Mouse (Mus musculus): Measurements from ENCODE around the gene Gm44965. TPM values are rescaled to one million over a fixed set of nuclear protein-coding genes. Genes with fewer than 3 reads are reported as not detected.

Gm44965 gene
- polyA plus RNA-seq, 1 experiment: 0.69 TPM

GRCm38 (mm10) chr6:48646309-48646690 lies 52.6 kb downstream of the Gm44965 start:
- H3K79me3 ChIP-seq (ENCODE audit: low read depth): peaks cover 1% of the 10 kb centered on the region
- no peak overlapping the region for H3ac ChIP-seq (ENCODE audit: control insufficient read depth, insufficient read length, low read depth)
- no peaks in the 10 kb centered on the region for H3K79me2 ChIP-seq (ENCODE audit: control insufficient read depth, insufficient read depth)
- peaks cover 7% of the 10 kb centered on the region for H3K27me3 ChIP-seq (ENCODE audit: control insufficient read depth, insufficient read depth, insufficient read length)
- TF ChIP-seq CEBPB (IDR thresholded peaks at IDR 0.05; ENCODE audit: low read depth): no peak
- H3K4me3 ChIP-seq (ENCODE audit: insufficient read depth, poor library complexity, severe bottlenecking): no peak overlapping the region
- H3K36me3 ChIP-seq (ENCODE audit: control insufficient read depth, insufficient read depth): no peaks in the 10 kb centered on the region

- no peaks in the 10 kb centered on the region for H3K36me3 ChIP-seq (ENCODE audit: control insufficient read depth, insufficient read depth)
- no peaks in the 10 kb centered on the region for H3K79me2 ChIP-seq (ENCODE audit: control insufficient read depth, insufficient read depth)
- TF ChIP-seq MYOG (IDR thresholded peaks at IDR 0.05; ENCODE audit: control insufficient read depth, extremely low read depth, insufficient read length) (no peak), CEBPB (IDR thresholded peaks at IDR 0.05; ENCODE audit: low read depth) (no peak), USF1 (IDR thresholded peaks at IDR 0.05; ENCODE audit: low read depth) (no peak), MAX (IDR thresholded peaks at IDR 0.05) (no peak), MYOD1 (IDR thresholded peaks at IDR 0.05; ENCODE audit: control insufficient read depth, insufficient read length, low read depth) (no peak), CTCF (IDR thresholded peaks at IDR 0.05; ENCODE audit: control insufficient read depth, insufficient read depth, insufficient read length) (no peak), FOSL1 (IDR thresholded peaks at IDR 0.05; ENCODE audit: insufficient read depth, low read length, poor library complexity, severe bottlenecking) (no peak)
- H3ac ChIP-seq (ENCODE audit: control insufficient read depth, insufficient read length, low read depth): no peak within 1 kb of the TSS
- no peak within 1 kb of the TSS for H3K4me3 ChIP-seq (ENCODE audit: insufficient read depth, poor library complexity, severe bottlenecking)
- peaks cover under 1% of the 10 kb centered on the region for H3K79me3 ChIP-seq (ENCODE audit: low read depth)
- H3K27me3 ChIP-seq (ENCODE audit: control insufficient read depth, insufficient read depth, insufficient read length): peaks cover 6% of the 10 kb centered on the region
These were observed 53.3 kb downstream of the Gm44965 start, which contains the start of gene Gimap8 for GRCm38 (mm10) chr6:48646995-48647394. Gene Gimap8 (plus strand): TSS chr6:48647234.

- no peak overlapping the region for H3ac ChIP-seq (ENCODE audit: control insufficient read depth, insufficient read length, low read depth)
- no peak overlapping the region for H3K4me3 ChIP-seq (ENCODE audit: insufficient read depth, poor library complexity, severe bottlenecking)
- H3K79me3 ChIP-seq (ENCODE audit: low read depth): no peaks in the 10 kb centered on the region
- H3K36me3 ChIP-seq (ENCODE audit: control insufficient read depth, insufficient read depth): no peaks in the 10 kb centered on the region
- peaks cover 3% of the 10 kb centered on the region for H3K27me3 ChIP-seq (ENCODE audit: control insufficient read depth, insufficient read depth, insufficient read length)
- TF ChIP-seq MYOD1 (IDR thresholded peaks at IDR 0.05; ENCODE audit: control insufficient read depth, insufficient read length, low read depth): no peak
- TF ChIP-seq MYOG (IDR thresholded peaks at IDR 0.05; ENCODE audit: control insufficient read depth, extremely low read depth, insufficient read length): no peak
- no peak for TF ChIP-seq MAX (IDR thresholded peaks at IDR 0.05)
- TF ChIP-seq USF1 (IDR thresholded peaks at IDR 0.05; ENCODE audit: low read depth): no peak
- no peak for TF ChIP-seq CEBPB (IDR thresholded peaks at IDR 0.05; ENCODE audit: low read depth)
- no peak for TF ChIP-seq CTCF (IDR thresholded peaks at IDR 0.05; ENCODE audit: control insufficient read depth, insufficient read depth, insufficient read length)
- TF ChIP-seq FOSL1 (IDR thresholded peaks at IDR 0.05; ENCODE audit: insufficient read depth, low read length, poor library complexity, severe bottlenecking): no peak
- no peaks in the 10 kb centered on the region for H3K79me2 ChIP-seq (ENCODE audit: control insufficient read depth, insufficient read depth)
These were observed 53.9 kb downstream of the Gm44965 start for GRCm38 (mm10) chr6:48647611-48648010.

- Histone ChIP-seq H3ac (ENCODE audit: control insufficient read depth, insufficient read length, low read depth) (no peak overlapping the region), H3K79me3 (ENCODE audit: low read depth) (no peaks in the 10 kb centered on the region), H3K79me2 (ENCODE audit: control insufficient read depth, insufficient read depth) (no peaks in the 10 kb centered on the region), H3K36me3 (ENCODE audit: control insufficient read depth, insufficient read depth) (no peaks in the 10 kb centered on the region), H3K4me3 (ENCODE audit: insufficient read depth, poor library complexity, severe bottlenecking) (no peak overlapping the region), H3K27me3 (ENCODE audit: control insufficient read depth, insufficient read depth, insufficient read length) (peaks cover 3% of the 10 kb centered on the region)
- no peak for TF ChIP-seq FOSL1 (IDR thresholded peaks at IDR 0.05; ENCODE audit: insufficient read depth, low read length, poor library complexity, severe bottlenecking)
- TF ChIP-seq MYOG (IDR thresholded peaks at IDR 0.05; ENCODE audit: control insufficient read depth, extremely low read depth, insufficient read length): no peak
- TF ChIP-seq CEBPB (IDR thresholded peaks at IDR 0.05; ENCODE audit: low read depth): no peak
- TF ChIP-seq USF1 (IDR thresholded peaks at IDR 0.05; ENCODE audit: low read depth): no peak
- no peak for TF ChIP-seq MAX (IDR thresholded peaks at IDR 0.05)
- no peak for TF ChIP-seq CTCF (IDR thresholded peaks at IDR 0.05; ENCODE audit: control insufficient read depth, insufficient read depth, insufficient read length)
- no peak for TF ChIP-seq MYOD1 (IDR thresholded peaks at IDR 0.05; ENCODE audit: control insufficient read depth, insufficient read length, low read depth)
These were observed 55.0 kb downstream of the Gm44965 start for GRCm38 (mm10) chr6:48648779-48649178.

GRCm38 (mm10) chr6:48650041-48650440 lies 56.3 kb downstream of the Gm44965 start:
- H3K27me3 ChIP-seq (ENCODE audit: control insufficient read depth, insufficient read depth, insufficient read length): peaks cover 2% of the 10 kb centered on the region
- H3K79me3 ChIP-seq (ENCODE audit: low read depth): no peaks in the 10 kb centered on the region
- H3K79me2 ChIP-seq (ENCODE audit: control insufficient read depth, insufficient read depth): no peaks in the 10 kb centered on the region
- H3K4me3 ChIP-seq (ENCODE audit: insufficient read depth, poor library complexity, severe bottlenecking): no peak overlapping the region
- H3K36me3 ChIP-seq (ENCODE audit: control insufficient read depth, insufficient read depth): no peaks in the 10 kb centered on the region
- H3ac ChIP-seq (ENCODE audit: control insufficient read depth, insufficient read length, low read depth): no peak overlapping the region
- TF ChIP-seq MYOG (IDR thresholded peaks at IDR 0.05; ENCODE audit: control insufficient read depth, extremely low read depth, insufficient read length): no peak
- TF ChIP-seq MYOD1 (IDR thresholded peaks at IDR 0.05; ENCODE audit: control insufficient read depth, insufficient read length, low read depth): no peak
- TF ChIP-seq CEBPB (IDR thresholded peaks at IDR 0.05; ENCODE audit: low read depth): no peak
- TF ChIP-seq MAX (IDR thresholded peaks at IDR 0.05): no peak
- TF ChIP-seq USF1 (IDR thresholded peaks at IDR 0.05; ENCODE audit: low read depth): no peak
- TF ChIP-seq FOSL1 (IDR thresholded peaks at IDR 0.05; ENCODE audit: insufficient read depth, low read length, poor library complexity, severe bottlenecking): no peak
- no peak for TF ChIP-seq CTCF (IDR thresholded peaks at IDR 0.05; ENCODE audit: control insufficient read depth, insufficient read depth, insufficient read length)

- Histone ChIP-seq H3K4me3 (ENCODE audit: insufficient read depth, poor library complexity, severe bottlenecking) (no peak overlapping the region), H3ac (ENCODE audit: control insufficient read depth, insufficient read length, low read depth) (no peak overlapping the region), H3K27me3 (ENCODE audit: control insufficient read depth, insufficient read depth, insufficient read length) (no peaks in the 10 kb centered on the region), H3K36me3 (ENCODE audit: control insufficient read depth, insufficient read depth) (no peaks in the 10 kb centered on the region), H3K79me2 (ENCODE audit: control insufficient read depth, insufficient read depth) (no peaks in the 10 kb centered on the region), H3K79me3 (ENCODE audit: low read depth) (no peaks in the 10 kb centered on the region)
- TF ChIP-seq CEBPB (IDR thresholded peaks at IDR 0.05; ENCODE audit: low read depth) (no peak), CTCF (IDR thresholded peaks at IDR 0.05; ENCODE audit: control insufficient read depth, insufficient read depth, insufficient read length) (no peak), FOSL1 (IDR thresholded peaks at IDR 0.05; ENCODE audit: insufficient read depth, low read length, poor library complexity, severe bottlenecking) (no peak), MAX (IDR thresholded peaks at IDR 0.05) (no peak), USF1 (IDR thresholded peaks at IDR 0.05; ENCODE audit: low read depth) (no peak), MYOG (IDR thresholded peaks at IDR 0.05; ENCODE audit: control insufficient read depth, extremely low read depth, insufficient read length) (no peak), MYOD1 (IDR thresholded peaks at IDR 0.05; ENCODE audit: control insufficient read depth, insufficient read length, low read depth) (no peak)
These were observed 65.0 kb downstream of the Gm44965 start for GRCm38 (mm10) chr6:48658721-48659120.

Measured in C2C12 (cell line).